Mouse (Mus musculus): Measurements from ENCODE around the gene Olfr554. TPM values are rescaled to one million over a fixed set of nuclear protein-coding genes. Genes with fewer than 3 reads are reported as not detected.

The Olfr554 gene
- polyA plus RNA-seq, 1 experiment from 2014 or later, result not detected

DNA sequence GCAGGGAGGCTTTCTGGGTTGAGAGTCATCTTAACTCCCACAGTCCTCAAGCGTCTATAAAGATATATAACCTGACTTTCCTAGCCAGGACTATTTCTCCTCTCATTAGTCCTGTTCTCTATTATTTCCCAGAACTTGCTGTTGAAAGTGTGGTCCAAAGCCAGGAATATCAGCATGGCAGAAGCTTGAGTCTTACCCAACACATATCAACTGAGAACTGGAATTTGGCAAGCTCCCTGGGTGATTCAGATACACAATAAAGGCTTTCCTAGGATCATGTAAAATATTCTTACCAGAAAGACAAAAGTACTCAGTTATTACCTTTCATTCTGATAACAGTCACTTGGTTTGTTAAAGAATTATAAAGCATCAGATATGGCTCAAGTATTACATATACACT, 43.7 kb downstream of the Olfr554 start:
- Histone ChIP-seq H3K27ac (replicated peaks) (no peak overlapping the region), H3K4me1 (replicated peaks; ENCODE audit: control insufficient read depth, insufficient read depth) (no peaks in the 10 kb centered on the region), H3K9me3 (ENCODE audit: control insufficient read depth, low read length) (no peaks in the 10 kb centered on the region), H3K4me3 (ENCODE audit: low read depth, low read length) (no peak overlapping the region), H3K36me3 (ENCODE audit: control insufficient read depth, insufficient read depth, low read length) (no peaks in the 10 kb centered on the region), H3K4me2 (replicated peaks; ENCODE audit: low read depth) (no peak overlapping the region), H3K9ac (ENCODE audit: low read length) (no peak overlapping the region), H3K27me3 (ENCODE audit: control insufficient read depth, insufficient read depth, low read length) (no peaks in the 10 kb centered on the region)
- WGBS, result 86% methylated on average over 1 of the region's 1 CpGs
- DNase-seq (ENCODE audit: low spot score), result no peak
- no peak for ATAC-seq (ENCODE audit: low FRiP score, low TSS enrichment)
- TF ChIP-seq CTCF (IDR thresholded peaks at IDR 0.05; ENCODE audit: low read depth) (no peak), EP300 (optimal IDR thresholded peaks at IDR 0.05) (no peak)

DNA sequence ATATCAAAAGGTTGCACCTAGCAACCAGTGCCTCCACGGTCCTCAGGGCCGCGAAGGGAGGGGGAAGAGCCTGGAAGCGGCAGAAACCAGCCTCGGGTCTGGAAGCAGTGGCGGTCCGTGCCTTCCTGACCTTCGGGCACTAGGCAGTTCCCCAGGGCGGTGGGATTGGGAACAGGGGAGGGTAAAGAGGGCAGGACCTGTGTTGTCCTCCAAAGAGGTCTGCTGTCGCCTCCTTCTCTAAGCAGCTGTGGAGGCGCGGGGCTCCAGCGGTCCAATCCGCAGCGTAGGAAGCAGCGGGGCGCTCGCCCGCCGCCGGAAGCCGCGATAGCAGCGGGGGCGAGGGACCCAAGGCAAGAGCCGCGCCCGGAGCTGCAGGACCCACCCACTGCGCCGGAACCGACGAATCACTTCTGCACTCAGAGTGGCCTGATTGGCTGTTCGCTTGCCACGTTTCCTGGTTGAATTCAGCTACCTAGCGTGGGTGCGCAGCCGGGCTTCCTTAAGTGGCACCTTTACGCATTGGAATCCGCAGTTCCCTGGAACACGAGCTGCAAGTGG, 48.8 kb downstream of the Olfr554 start, which contains the start of gene Trim68:
Trim68 (minus strand) TSS at position 384 of the 558 bp plus-strand sequence.
- H3K9me3 ChIP-seq (ENCODE audit: control insufficient read depth, low read length), result no peaks in the 10 kb centered on the region
- under 1% methylated on average over 40 of the region's 40 CpGs for WGBS
- TF ChIP-seq CTCF (IDR thresholded peaks at IDR 0.05; ENCODE audit: low read depth) (peak; percentile 5; the same call in 1 of the 2 replicates), EP300 (optimal IDR thresholded peaks at IDR 0.05) (no peak)
- H3K9ac ChIP-seq (ENCODE audit: low read length), result peak within 1 kb of the TSS; percentile 75
- ATAC-seq (ENCODE audit: low FRiP score, low TSS enrichment), result peak; percentile 100
- H3K27ac ChIP-seq (replicated peaks), result peak within 1 kb of the TSS; percentile 88
- no peaks in the 10 kb centered on the region for H3K36me3 ChIP-seq (ENCODE audit: control insufficient read depth, insufficient read depth, low read length)
- H3K4me1 ChIP-seq (replicated peaks; ENCODE audit: control insufficient read depth, insufficient read depth), result no peaks in the 10 kb centered on the region
- peak within 1 kb of the TSS; percentile 78 for H3K4me2 ChIP-seq (replicated peaks; ENCODE audit: low read depth)
- peak; percentile 94 for DNase-seq (ENCODE audit: low spot score)
- peak within 1 kb of the TSS; percentile 62 for H3K4me3 ChIP-seq (ENCODE audit: low read depth, low read length)
- H3K27me3 ChIP-seq (ENCODE audit: control insufficient read depth, insufficient read depth, low read length), result no peaks in the 10 kb centered on the region

Other genes starting within 250 kb of the Olfr554 start
- gene Rrm1, start 196.7 kb upstream of the Olfr554 start, polyA plus RNA-seq (2015; fragmentation: Nextera tagmentation; extraction: Ambion mirVana), result 31.2 and 35.7 TPM in 2 replicates
- not detected in 2 replicates for gene Olfr543, start 156.8 kb upstream of the Olfr554 start, polyA plus RNA-seq (2015; fragmentation: Nextera tagmentation; extraction: Ambion mirVana)
- gene Olfr544, start 150.1 kb upstream of the Olfr554 start, polyA plus RNA-seq (2015; fragmentation: Nextera tagmentation; extraction: Ambion mirVana), result 0.04 TPM in 1 of 2 replicates, not detected in the other
- gene Olfr545, start 138.9 kb upstream of the Olfr554 start, polyA plus RNA-seq (2015; fragmentation: Nextera tagmentation; extraction: Ambion mirVana), result 0.04 TPM in 1 of 2 replicates, not detected in the other
- gene Olfr547, start 103.7 kb upstream of the Olfr554 start, polyA plus RNA-seq (2015; fragmentation: Nextera tagmentation; extraction: Ambion mirVana), result not detected in 2 replicates
- gene Olfr548-ps1, start 97.5 kb upstream of the Olfr554 start, polyA plus RNA-seq (2015; fragmentation: Nextera tagmentation; extraction: Ambion mirVana), result not detected in 2 replicates
- gene Olfr549, start 88.6 kb upstream of the Olfr554 start, polyA plus RNA-seq (2015; fragmentation: Nextera tagmentation; extraction: Ambion mirVana), result not detected in 2 replicates
- 0.63 and 0.68 TPM in 2 replicates for gene Trim21, start 72.9 kb upstream of the Olfr554 start, polyA plus RNA-seq (2015; fragmentation: Nextera tagmentation; extraction: Ambion mirVana)
- not detected in 2 replicates for gene Olfr550, start 67.0 kb upstream of the Olfr554 start, polyA plus RNA-seq (2015; fragmentation: Nextera tagmentation; extraction: Ambion mirVana)
- 0.01 TPM in 1 of 2 replicates, not detected in the other for gene Olfr551, start 46.5 kb upstream of the Olfr554 start, polyA plus RNA-seq (2015; fragmentation: Nextera tagmentation; extraction: Ambion mirVana)
- not detected in 2 replicates for gene Olfr552, start 40.7 kb upstream of the Olfr554 start, polyA plus RNA-seq (2015; fragmentation: Nextera tagmentation; extraction: Ambion mirVana)
- gene Olfr553, start 20.2 kb upstream of the Olfr554 start, polyA plus RNA-seq (2015; fragmentation: Nextera tagmentation; extraction: Ambion mirVana), result not detected in 2 replicates
- not detected in 2 replicates for gene Olfr555, start 20.4 kb downstream of the Olfr554 start, polyA plus RNA-seq (2015; fragmentation: Nextera tagmentation; extraction: Ambion mirVana)
- gene Olfr556, start 26.5 kb downstream of the Olfr554 start, polyA plus RNA-seq (2015; fragmentation: Nextera tagmentation; extraction: Ambion mirVana), result not detected in 2 replicates
- gene Trim68, start 48.9 kb downstream of the Olfr554 start, polyA plus RNA-seq (2015; fragmentation: Nextera tagmentation; extraction: Ambion mirVana), result 9.6 and 9.7 TPM in 2 replicates
- gene Olfr557, start 57.5 kb downstream of the Olfr554 start, polyA plus RNA-seq (2015; fragmentation: Nextera tagmentation; extraction: Ambion mirVana), result not detected in 2 replicates
- 0.27 and 0.40 TPM in 2 replicates for gene Olfr558, start 63.8 kb downstream of the Olfr554 start, polyA plus RNA-seq (2015; fragmentation: Nextera tagmentation; extraction: Ambion mirVana)
- gene Olfr33, start 80.6 kb downstream of the Olfr554 start, polyA plus RNA-seq (2015; fragmentation: Nextera tagmentation; extraction: Ambion mirVana), result not detected in 2 replicates
- gene Olfr559, start 89.1 kb downstream of the Olfr554 start, polyA plus RNA-seq (2015; fragmentation: Nextera tagmentation; extraction: Ambion mirVana), result not detected in 2 replicates
- gene Olfr560, start 120.9 kb downstream of the Olfr554 start, polyA plus RNA-seq (2015; fragmentation: Nextera tagmentation; extraction: Ambion mirVana), result not detected in 2 replicates
- gene Olfr78, start 121.0 kb downstream of the Olfr554 start, polyA plus RNA-seq (2015; fragmentation: Nextera tagmentation; extraction: Ambion mirVana), result 0.32 and 0.35 TPM in 2 replicates
- not detected in 2 replicates for gene Olfr561, start 132.8 kb downstream of the Olfr554 start, polyA plus RNA-seq (2015; fragmentation: Nextera tagmentation; extraction: Ambion mirVana)
- gene Olfr564, start 165.0 kb downstream of the Olfr554 start, polyA plus RNA-seq (2015; fragmentation: Nextera tagmentation; extraction: Ambion mirVana), result not detected in 2 replicates
- gene Olfr566, start 220.3 kb downstream of the Olfr554 start, polyA plus RNA-seq (2015; fragmentation: Nextera tagmentation; extraction: Ambion mirVana), result not detected in 2 replicates
- gene Olfr568, start 238.7 kb downstream of the Olfr554 start, polyA plus RNA-seq (2015; fragmentation: Nextera tagmentation; extraction: Ambion mirVana), result not detected in 2 replicates